Mouse (Mus musculus) CH12.LX (cell line): ENCODE measurements at regions not wholly inside any gene's neighbourhood (a gene's known extent, or its start where the extent isn't known, plus 50 kb on each side); places are given as distances from the start of the nearest gene placed in this dataset.

ENCODE experiments used
- DNase-seq: peaks from one replicate; pipeline ENCODE4 v3.0.0-alpha.2; 2013; ENCODE audit errors: extremely low read depth
- H3K27ac ChIP-seq: 2 replicates; pipeline ENCODE4 v1.5.1; 2012; ENCODE audit warnings: low read depth, mild to moderate bottlenecking, control low read depth, moderate library complexity; ENCODE audit not compliant: insufficient read depth
- H3K27me3 ChIP-seq: replicated peaks from 2 replicates; pipeline ENCODE3; 2012; ENCODE audit warnings: inconsistent platforms
- H3K36me3 ChIP-seq, 2 experiments: replicated peaks in 1 of 2; 2 replicates each; pipeline versions ENCODE3 to v1.6.1; 2012; ENCODE audit warnings: inconsistent platforms in 1 of 2, low read length in 1 of 2, mild to moderate bottlenecking in 1 of 2, mixed read lengths in 1 of 2, moderate library complexity in 1 of 2; ENCODE audit not compliant: control insufficient read depth in 1 of 2, insufficient read depth in 1 of 2
- H3K4me1 ChIP-seq, 2 experiments: 2 replicates each; pipeline ENCODE4 v1.6.1; 2012; ENCODE audit warnings: inconsistent platforms in 1 of 2, moderate library complexity in 1 of 2; ENCODE audit not compliant: insufficient read depth in 2 of 2, control insufficient read depth in 1 of 2
- H3K4me2 ChIP-seq: 2 replicates; pipeline ENCODE4 v1.6.1; 2012; ENCODE audit warnings: low read depth, mild to moderate bottlenecking, control low read depth; ENCODE audit not compliant: poor library complexity, insufficient read depth, severe bottlenecking
- H3K4me3 ChIP-seq, 3 experiments: fragments of 150-350 bp in 1 of 3; sonication (generic) in 1 of 3; replicated peaks in 1 of 3; 2 replicates each; pipeline versions ENCODE3 to v1.5.1; 2011 to 2012; ENCODE audit warnings: low read depth in 2 of 3, low read length in 2 of 3, mild to moderate bottlenecking in 2 of 3, moderate library complexity in 2 of 3, control low read depth in 1 of 3, improper control_type of control experiment in 1 of 3, inconsistent platforms in 1 of 3, mixed read lengths in 1 of 3; ENCODE audit not compliant: poor library complexity in 1 of 3
- H3K79me2 ChIP-seq: replicated peaks from 2 replicates; pipeline ENCODE4 v1.6.1; 2012; ENCODE audit warnings: mild to moderate bottlenecking, moderate library complexity; ENCODE audit not compliant: control insufficient read depth, poor library complexity, insufficient read depth, severe bottlenecking; ENCODE audit errors: extremely low read depth
- H3K9ac ChIP-seq: 2 replicates; pipeline ENCODE4 v1.6.1; 2012; ENCODE audit warnings: low read depth, mild to moderate bottlenecking, control low read depth, moderate library complexity; ENCODE audit not compliant: insufficient read depth
- H3K9me3 ChIP-seq: replicated peaks from 2 replicates; pipeline ENCODE3; 2012; ENCODE audit warnings: low read length, inconsistent platforms, mixed read lengths
- BHLHE40 ChIP-seq: IDR thresholded peaks from 2 replicates; pipeline ENCODE4 v1.6.1; 2011; ENCODE audit warnings: mild to moderate bottlenecking, low read depth, low read length, improper control_type of control experiment
- CHD1 ChIP-seq: IDR thresholded peaks from 2 replicates; pipeline ENCODE4 v1.6.1; 2012; ENCODE audit warnings: low read depth, low read length, improper control_type of control experiment, inconsistent platforms
- CHD2 ChIP-seq: IDR thresholded peaks from 2 replicates; pipeline ENCODE4 v1.6.1; 2011; ENCODE audit warnings: low read length, improper control_type of control experiment
- CTCF ChIP-seq, 2 experiments: IDR thresholded peaks in 1 of 2; conservative IDR thresholded peaks in 1 of 2; 2 replicates each; pipeline ENCODE4 v1.5.1; 2011 to 2012; ENCODE audit warnings: low read depth in 2 of 2, low read length in 2 of 2, improper control_type of control experiment in 1 of 2, inconsistent platforms in 1 of 2, mild to moderate bottlenecking in 1 of 2, moderate library complexity in 1 of 2
- ELF1 ChIP-seq: IDR thresholded peaks from 2 replicates; pipeline ENCODE4 v1.6.1; 2014; ENCODE audit warnings: low read depth, mild to moderate bottlenecking, inconsistent platforms, low read length, improper control_type of control experiment
- EP300 ChIP-seq: IDR thresholded peaks from 2 replicates; pipeline ENCODE4 v1.6.1; 2011; ENCODE audit warnings: low read length, improper control_type of control experiment
- ETS1 ChIP-seq: conservative IDR thresholded peaks from 2 replicates; pipeline ENCODE4 v1.6.1; 2012; ENCODE audit warnings: low read depth, mild to moderate bottlenecking, inconsistent platforms, low read length, improper control_type of control experiment, moderate library complexity
- IRF4 ChIP-seq: IDR thresholded peaks from 2 replicates; pipeline ENCODE4 v1.6.1; 2014; ENCODE audit warnings: low read depth, mild to moderate bottlenecking, inconsistent platforms, low read length, improper control_type of control experiment
- JUN ChIP-seq: IDR thresholded peaks from 2 replicates; pipeline ENCODE4 v1.6.1; 2011; ENCODE audit warnings: low read depth, mild to moderate bottlenecking, low read length, improper control_type of control experiment, moderate library complexity; ENCODE audit not compliant: insufficient read depth
- JUND ChIP-seq: conservative IDR thresholded peaks from 2 replicates; pipeline ENCODE4 v1.6.1; 2011; ENCODE audit warnings: low read depth, low read length, improper control_type of control experiment
- KAT2A ChIP-seq: IDR thresholded peaks from 2 replicates; pipeline ENCODE4 v1.6.1; 2012; ENCODE audit warnings: low read length, improper control_type of control experiment, inconsistent platforms; ENCODE audit not compliant: insufficient replicate concordance
- MAFK ChIP-seq: IDR thresholded peaks from 2 replicates; pipeline ENCODE4 v1.6.1; 2011; ENCODE audit warnings: low read length, improper control_type of control experiment; ENCODE audit not compliant: insufficient replicate concordance
- MAX ChIP-seq: IDR thresholded peaks from 2 replicates; pipeline ENCODE4 v1.6.1; 2011; ENCODE audit warnings: low read length, improper control_type of control experiment
- MEF2A ChIP-seq: IDR thresholded peaks from 2 replicates; pipeline ENCODE4 v1.6.1; 2014; ENCODE audit warnings: low read depth, mild to moderate bottlenecking, inconsistent platforms, low read length, improper control_type of control experiment, borderline replicate concordance
- MXI1 ChIP-seq: IDR thresholded peaks from 2 replicates; pipeline ENCODE4 v1.6.1; 2011; ENCODE audit warnings: mild to moderate bottlenecking, low read depth, low read length, improper control_type of control experiment
- MYC ChIP-seq: IDR thresholded peaks from 2 replicates; pipeline ENCODE4 v1.6.1; 2011; ENCODE audit warnings: low read depth, mild to moderate bottlenecking, improper control_type of control experiment, low read length
- NELFE ChIP-seq: IDR thresholded peaks from 2 replicates; pipeline ENCODE4 v1.6.1; 2011; ENCODE audit warnings: low read depth, low read length, improper control_type of control experiment
- POLR2AphosphoS2 ChIP-seq: IDR thresholded peaks from 2 replicates; pipeline ENCODE4 v1.6.1; 2011; ENCODE audit warnings: low read depth, low read length, improper control_type of control experiment
- RAD21 ChIP-seq: IDR thresholded peaks from 2 replicates; pipeline ENCODE4 v1.6.1; 2011; ENCODE audit warnings: low read depth, mild to moderate bottlenecking, low read length, improper control_type of control experiment, moderate library complexity
- SIN3A ChIP-seq: IDR thresholded peaks from 2 replicates; pipeline ENCODE4 v1.6.1; 2012; ENCODE audit warnings: low read length, improper control_type of control experiment, inconsistent platforms
- USF2 ChIP-seq: conservative IDR thresholded peaks from 2 replicates; pipeline ENCODE4 v1.6.1; 2011; ENCODE audit warnings: low read depth, low read length, improper control_type of control experiment
- ZKSCAN1 ChIP-seq: IDR thresholded peaks from 2 replicates; pipeline ENCODE4 v1.6.1; 2012; ENCODE audit warnings: low read depth, inconsistent platforms, low read length, improper control_type of control experiment, borderline replicate concordance
- ZMIZ1 ChIP-seq: IDR thresholded peaks from 2 replicates; pipeline ENCODE4 v1.6.1; 2012; ENCODE audit warnings: low read depth, mild to moderate bottlenecking, inconsistent platforms, low read length, improper control_type of control experiment
- ZNF384 ChIP-seq: IDR thresholded peaks from 2 replicates; pipeline ENCODE4 v1.6.1; 2012; ENCODE audit warnings: low read depth, low read length, improper control_type of control experiment, inconsistent platforms
- dilution Hi-C: fragments of 300-500 bp; cut with MboI; formaldehyde crosslinking; loops from 2 replicates; pipeline ENCODE4 v1.14.3; 2020; ENCODE audit warnings: low sequenced_read_pairs; ENCODE audit not compliant: extremely low pct_unique_long_range_greater_than_20kb, extremely low pct_ligation_motif_present
- in situ Hi-C: fragments of 300-500 bp; cut with MboI; formaldehyde crosslinking; loops from 3 replicates; pipeline ENCODE4 v1.14.3; 2019; ENCODE audit warnings: low sequenced_read_pairs, low pct_ligation_motif_present, low pct_unique_long_range_greater_than_20kb, mixed read lengths

DNA sequence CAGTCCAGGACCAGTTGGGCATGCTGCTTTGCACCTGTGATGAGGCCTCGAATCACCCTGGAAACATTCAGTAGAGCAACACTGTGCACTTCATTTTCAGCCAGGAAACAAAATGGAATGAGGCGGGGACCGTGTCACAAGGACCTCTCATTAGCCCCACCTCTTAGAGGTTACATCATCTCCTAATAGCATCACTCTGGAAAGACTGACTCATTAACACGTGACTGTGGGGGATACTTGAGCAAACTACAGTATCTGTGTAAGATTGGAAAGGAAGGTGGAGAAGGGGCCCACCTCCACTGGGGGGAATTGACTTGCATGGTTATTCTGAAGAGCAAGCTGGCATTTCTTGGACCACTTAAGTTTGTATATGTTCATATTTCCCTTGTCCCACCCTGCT is 275.3 kb downstream of the Plpp3 start:
- Histone ChIP-seq H3K79me2 (no peaks in the 10 kb centered on the region), H3K4me1 (peaks cover 0 to 6% of the 10 kb centered on the region in 2 experiments; a peak in 1 of 4 replicates), H3K27me3 (peaks cover 2% of the 10 kb centered on the region), H3K36me3 (no peaks in the 10 kb centered on the region), H3K4me2 (no peak overlapping the region), H3K4me3 (no peak overlapping the region), H3K9me3 (no peaks in the 10 kb centered on the region), H3K9ac (no peak overlapping the region), H3K27ac (no peak overlapping the region)
- TF ChIP-seq CTCF (conservative IDR thresholded peaks at IDR 0.05 in 1 of 2, IDR thresholded peaks at IDR 0.05 in 1 of 2; ENCODE audit: low read depth in 2 of 2, low read length in 2 of 2) (no peak), JUND (peak; percentile 68), ELF1 (no peak), EP300 (no peak), IRF4 (no peak), MAFK (no peak), ZNF384 (no peak), BHLHE40 (peak; percentile 71), ZKSCAN1 (no peak), JUN (peak; percentile 50), USF2 (0 out of 2 replicates have a peak, but pooled peaks have one; percentile 9), MXI1 (no peak)
- peak; percentile 61 for DNase-seq
- dilution Hi-C loops (no loop called here), in situ Hi-C loops (no loop called here)

DNA sequence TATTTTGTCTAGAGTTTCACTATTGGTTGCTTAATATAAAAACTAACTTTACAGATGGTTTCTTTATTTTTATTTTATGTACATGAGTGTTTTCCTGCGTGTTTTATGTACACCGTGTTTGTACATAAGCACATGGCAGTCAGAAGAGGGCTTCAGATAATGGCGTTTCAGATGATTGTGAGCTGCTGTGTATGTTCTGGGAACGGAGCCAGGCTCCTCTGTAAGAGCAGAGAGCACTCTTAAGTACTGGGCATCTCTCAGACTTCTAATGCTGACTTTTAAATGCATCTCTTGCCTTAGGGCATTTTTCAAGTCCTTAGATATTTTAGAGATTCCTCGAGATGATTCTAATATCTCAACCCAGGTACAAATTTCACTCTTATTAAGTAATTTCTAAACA is 280.0 kb downstream of the Plpp3 start:
- DNase-seq = no peak
- in situ Hi-C loops (no loop called here), dilution Hi-C loops (no loop called here)
- H3K4me1 ChIP-seq = peaks cover 0 to 6% of the 10 kb centered on the region in 2 experiments; a peak in 1 of 4 replicates
- no peak overlapping the region for H3K27ac ChIP-seq
- H3K9ac ChIP-seq = no peak overlapping the region
- no peak overlapping the region for H3K4me2 ChIP-seq
- no peaks in the 10 kb centered on the region for H3K9me3 ChIP-seq
- H3K36me3 ChIP-seq = no peaks in the 10 kb centered on the region
- peaks cover 2% of the 10 kb centered on the region for H3K27me3 ChIP-seq
- no peak overlapping the region for H3K4me3 ChIP-seq
- H3K79me2 ChIP-seq = no peaks in the 10 kb centered on the region
- TF ChIP-seq CHD1 (no peak), USF2 (no peak), KAT2A (no peak), BHLHE40 (no peak), ZNF384 (no peak), MAX (no peak), JUN (no peak), MEF2A (no peak), EP300 (no peak), SIN3A (no peak), MYC (no peak), CTCF (conservative IDR thresholded peaks at IDR 0.05 in 1 of 2, IDR thresholded peaks at IDR 0.05 in 1 of 2; ENCODE audit: low read depth in 2 of 2, low read length in 2 of 2) (no peak), ETS1 (no peak), NELFE (no peak), ZMIZ1 (no peak), POLR2AphosphoS2 (no peak), RAD21 (no peak), CHD2 (no peak), ELF1 (no peak), JUND (no peak)
